Mouse (Mus musculus): Measurements from ENCODE around the gene Cd6.

DNA sequence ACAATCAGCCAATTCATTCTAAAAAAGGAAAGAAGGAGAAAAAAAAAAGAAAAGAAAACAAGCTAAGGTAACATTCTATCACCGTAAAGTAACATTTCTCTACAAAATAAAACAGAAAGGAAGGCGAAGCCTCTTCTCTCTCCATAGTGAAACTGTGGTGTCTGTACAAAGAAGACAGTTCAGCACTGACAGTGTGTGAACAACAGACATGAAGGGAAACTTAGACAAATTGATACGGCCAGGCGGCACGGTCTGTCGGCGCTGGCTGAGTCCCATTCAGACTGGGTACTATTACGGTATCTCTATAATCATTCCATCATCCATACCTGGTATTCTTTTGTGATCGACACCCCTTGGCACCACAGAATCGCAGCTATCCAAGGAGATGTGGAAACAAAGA is 57.0 kb downstream of the Cd6 start:
- TF ChIP-seq MAX (IDR thresholded peaks at IDR 0.05; ENCODE audit: low read length): no peak
- no peak for TF ChIP-seq E2F4 (IDR thresholded peaks at IDR 0.05; ENCODE audit: insufficient replicate concordance, low read depth, low read length)
- no peak for TF ChIP-seq JUND (conservative IDR thresholded peaks at IDR 0.05; ENCODE audit: low read depth, low read length)
- no peak for TF ChIP-seq UBTF (IDR thresholded peaks at IDR 0.05; ENCODE audit: low read depth, low read length)
- TF ChIP-seq EP300 (IDR thresholded peaks at IDR 0.05; ENCODE audit: low read length): no peak
- no peak for TF ChIP-seq CHD1 (IDR thresholded peaks at IDR 0.05; ENCODE audit: low read depth, low read length)
- TF ChIP-seq BHLHE40 (IDR thresholded peaks at IDR 0.05; ENCODE audit: low read depth, low read length): no peak
- no peak for TF ChIP-seq POLR2A (IDR thresholded peaks at IDR 0.05; ENCODE audit: low read depth, low read length)

All from CH12.LX (cell line).